Mouse (Mus musculus): ENCODE measurements around the gene Dok1. TPM values are rescaled to one million over a fixed set of nuclear protein-coding genes. Genes with fewer than 3 reads are reported as not detected.

Gene Dok1
- polyA plus RNA-seq, 1 experiment from 2014 or later, result 4.9 TPM

GRCm38 (mm10) chr6:82993696-82994095, 39.6 kb downstream of the Dok1 start:
- no peak overlapping the region for H3K9ac ChIP-seq
- H3K4me3 ChIP-seq (replicated peaks), result no peak overlapping the region
- ATAC-seq (ENCODE audit: low FRiP score), result no peak
- H3K9me3 ChIP-seq, result no peaks in the 10 kb centered on the region
- WGBS, result 46% methylated on average over 1 of the region's 1 CpGs
- peaks cover 12% of the 10 kb centered on the region for H3K4me1 ChIP-seq
- H3K27me3 ChIP-seq, result peaks cover 3% of the 10 kb centered on the region; the same call in 1 of the 2 replicates
- H3K27ac ChIP-seq, result no peak overlapping the region
- H3K36me3 ChIP-seq (replicated peaks), result no peaks in the 10 kb centered on the region
- H3K4me2 ChIP-seq, result no peak overlapping the region

GRCm38 (mm10) chr6:82987411-82987971, 45.8 kb downstream of the Dok1 start:
- Histone ChIP-seq H3K9ac (no peak overlapping the region), H3K4me1 (no peaks in the 10 kb centered on the region), H3K27ac (no peak overlapping the region), H3K4me2 (no peak overlapping the region), H3K27me3 (no peaks in the 10 kb centered on the region), H3K4me3 (replicated peaks) (no peak overlapping the region), H3K9me3 (no peaks in the 10 kb centered on the region), H3K36me3 (replicated peaks) (no peaks in the 10 kb centered on the region)
- WGBS, result 51% methylated on average over 9 of the region's 9 CpGs
- no peak for ATAC-seq (ENCODE audit: low FRiP score)

Small RNA genes lying within 50 kb of the gene (microRNA-seq; reads per million reads assigned to microRNA genes)
- not detected for gene Mir7040

Other genes with a start within 250 kb of the Dok1 start
- 4.6 and 5.9 TPM in 2 replicates for gene Sema4f, start 93.7 kb downstream of the Dok1 start, polyA plus RNA-seq (2016; fragmentation: Nextera tagmentation; extraction: Ambion mirVana)
- gene M1ap, start 86.6 kb downstream of the Dok1 start, polyA plus RNA-seq (2016; fragmentation: Nextera tagmentation; extraction: Ambion mirVana), result not detected in 2 replicates
- 6.2 and 8.0 TPM in 2 replicates for gene Loxl3, start 702 bp upstream of the Dok1 start, polyA plus RNA-seq (2016; fragmentation: Nextera tagmentation; extraction: Ambion mirVana)
- gene Aup1, start 21.1 kb upstream of the Dok1 start, polyA plus RNA-seq (2016; fragmentation: Nextera tagmentation; extraction: Ambion mirVana), result 137 and 142 TPM in 2 replicates
- 64.3 and 65.9 TPM in 2 replicates for gene Htra2, start 21.8 kb upstream of the Dok1 start, polyA plus RNA-seq (2016; fragmentation: Nextera tagmentation; extraction: Ambion mirVana)
- 0.63 and 0.88 TPM in 2 replicates for gene Dqx1, start 24.4 kb upstream of the Dok1 start, polyA plus RNA-seq (2016; fragmentation: Nextera tagmentation; extraction: Ambion mirVana)
- gene Tlx2, start 36.8 kb upstream of the Dok1 start, polyA plus RNA-seq (2016; fragmentation: Nextera tagmentation; extraction: Ambion mirVana), result not detected in 2 replicates
- 36.3 and 37.0 TPM in 2 replicates for gene Pcgf1, start 44.4 kb upstream of the Dok1 start, polyA plus RNA-seq (2016; fragmentation: Nextera tagmentation; extraction: Ambion mirVana)
- 0.27 TPM in 1 of 2 replicates, not detected in the other for gene Lbx2, start 52.9 kb upstream of the Dok1 start, polyA plus RNA-seq (2016; fragmentation: Nextera tagmentation; extraction: Ambion mirVana)
- 2.6 and 3.4 TPM in 2 replicates for gene Ccdc142, start 68.1 kb upstream of the Dok1 start, polyA plus RNA-seq (2016; fragmentation: Nextera tagmentation; extraction: Ambion mirVana)
- 3.4 and 3.7 TPM in 2 replicates for gene Gm42688, start 68.1 kb upstream of the Dok1 start, polyA plus RNA-seq (2016; fragmentation: Nextera tagmentation; extraction: Ambion mirVana)
- gene Mrpl53, start 75.6 kb upstream of the Dok1 start, polyA plus RNA-seq (2016; fragmentation: Nextera tagmentation; extraction: Ambion mirVana), result 117 TPM in 2 replicates
- 37.4 and 38.6 TPM in 2 replicates for gene Mogs, start 82.0 kb upstream of the Dok1 start, polyA plus RNA-seq (2016; fragmentation: Nextera tagmentation; extraction: Ambion mirVana)
- 202 and 219 TPM in 2 replicates for gene Wbp1, start 88.1 kb upstream of the Dok1 start, polyA plus RNA-seq (2016; fragmentation: Nextera tagmentation; extraction: Ambion mirVana)
- 19.0 and 20.6 TPM in 2 replicates for gene Ino80b, start 92.0 kb upstream of the Dok1 start, polyA plus RNA-seq (2016; fragmentation: Nextera tagmentation; extraction: Ambion mirVana)
- gene Rtkn, start 102.0 kb upstream of the Dok1 start, polyA plus RNA-seq (2016; fragmentation: Nextera tagmentation; extraction: Ambion mirVana), result 19.9 and 20.1 TPM in 2 replicates
- 12.5 and 15.4 TPM in 2 replicates for gene Wdr54, start 122.9 kb upstream of the Dok1 start, polyA plus RNA-seq (2016; fragmentation: Nextera tagmentation; extraction: Ambion mirVana)
- 1.8 and 2.7 TPM in 2 replicates for gene 1700003E16Rik, start 122.9 kb upstream of the Dok1 start, polyA plus RNA-seq (2016; fragmentation: Nextera tagmentation; extraction: Ambion mirVana)
- gene Dctn1, start 132.4 kb upstream of the Dok1 start, polyA plus RNA-seq (2016; fragmentation: Nextera tagmentation; extraction: Ambion mirVana), result 128 and 137 TPM in 2 replicates
- 0.12 and 0.24 TPM in 2 replicates for gene Slc4a5, start 186.4 kb upstream of the Dok1 start, polyA plus RNA-seq (2016; fragmentation: Nextera tagmentation; extraction: Ambion mirVana)

All from forebrain, embryonic 12.5 days (tissue).